Mouse (Mus musculus) CH12.LX (cell line): ENCODE results near the gene Gm20498. TPM values are rescaled to one million over a fixed set of nuclear protein-coding genes. Genes with fewer than 3 reads are reported as not detected.

Experiments used
- DNase-seq: peaks from one replicate; pipeline ENCODE4 v3.0.0-alpha.2; 2013; ENCODE audit errors: extremely low read depth
- H3K27ac ChIP-seq: 2 replicates; pipeline ENCODE4 v1.5.1; 2012; ENCODE audit warnings: low read depth, mild to moderate bottlenecking, control low read depth, moderate library complexity; ENCODE audit not compliant: insufficient read depth
- H3K27me3 ChIP-seq: replicated peaks from 2 replicates; pipeline ENCODE3; 2012; ENCODE audit warnings: inconsistent platforms
- H3K36me3 ChIP-seq, 2 experiments: replicated peaks in 1 of 2; 2 replicates each; pipeline versions ENCODE3 to v1.6.1; 2012; ENCODE audit warnings: inconsistent platforms in 1 of 2, low read length in 1 of 2, mild to moderate bottlenecking in 1 of 2, mixed read lengths in 1 of 2, moderate library complexity in 1 of 2; ENCODE audit not compliant: control insufficient read depth in 1 of 2, insufficient read depth in 1 of 2
- H3K4me1 ChIP-seq, 2 experiments: 2 replicates each; pipeline ENCODE4 v1.6.1; 2012; ENCODE audit warnings: inconsistent platforms in 1 of 2, moderate library complexity in 1 of 2; ENCODE audit not compliant: insufficient read depth in 2 of 2, control insufficient read depth in 1 of 2
- H3K4me2 ChIP-seq: 2 replicates; pipeline ENCODE4 v1.6.1; 2012; ENCODE audit warnings: low read depth, mild to moderate bottlenecking, control low read depth; ENCODE audit not compliant: poor library complexity, insufficient read depth, severe bottlenecking
- H3K4me3 ChIP-seq, 3 experiments: fragments of 150-350 bp in 1 of 3; sonication (generic) in 1 of 3; replicated peaks in 1 of 3; 2 replicates each; pipeline versions ENCODE3 to v1.5.1; 2011 to 2012; ENCODE audit warnings: low read depth in 2 of 3, low read length in 2 of 3, mild to moderate bottlenecking in 2 of 3, moderate library complexity in 2 of 3, control low read depth in 1 of 3, improper control_type of control experiment in 1 of 3, inconsistent platforms in 1 of 3, mixed read lengths in 1 of 3; ENCODE audit not compliant: poor library complexity in 1 of 3
- H3K79me2 ChIP-seq: replicated peaks from 2 replicates; pipeline ENCODE4 v1.6.1; 2012; ENCODE audit warnings: mild to moderate bottlenecking, moderate library complexity; ENCODE audit not compliant: control insufficient read depth, poor library complexity, insufficient read depth, severe bottlenecking; ENCODE audit errors: extremely low read depth
- H3K9ac ChIP-seq: 2 replicates; pipeline ENCODE4 v1.6.1; 2012; ENCODE audit warnings: low read depth, mild to moderate bottlenecking, control low read depth, moderate library complexity; ENCODE audit not compliant: insufficient read depth
- H3K9me3 ChIP-seq: replicated peaks from 2 replicates; pipeline ENCODE3; 2012; ENCODE audit warnings: low read length, inconsistent platforms, mixed read lengths
- BHLHE40 ChIP-seq: IDR thresholded peaks from 2 replicates; pipeline ENCODE4 v1.6.1; 2011; ENCODE audit warnings: mild to moderate bottlenecking, low read depth, low read length, improper control_type of control experiment
- ELF1 ChIP-seq: IDR thresholded peaks from 2 replicates; pipeline ENCODE4 v1.6.1; 2014; ENCODE audit warnings: low read depth, mild to moderate bottlenecking, inconsistent platforms, low read length, improper control_type of control experiment
- EP300 ChIP-seq: IDR thresholded peaks from 2 replicates; pipeline ENCODE4 v1.6.1; 2011; ENCODE audit warnings: low read length, improper control_type of control experiment
- IRF4 ChIP-seq: IDR thresholded peaks from 2 replicates; pipeline ENCODE4 v1.6.1; 2014; ENCODE audit warnings: low read depth, mild to moderate bottlenecking, inconsistent platforms, low read length, improper control_type of control experiment
- MAX ChIP-seq: IDR thresholded peaks from 2 replicates; pipeline ENCODE4 v1.6.1; 2011; ENCODE audit warnings: low read length, improper control_type of control experiment
- MAZ ChIP-seq: IDR thresholded peaks from 2 replicates; pipeline ENCODE4 v1.6.1; 2012; ENCODE audit warnings: low read depth, mild to moderate bottlenecking, inconsistent platforms, low read length, improper control_type of control experiment, moderate library complexity
- MEF2A ChIP-seq: IDR thresholded peaks from 2 replicates; pipeline ENCODE4 v1.6.1; 2014; ENCODE audit warnings: low read depth, mild to moderate bottlenecking, inconsistent platforms, low read length, improper control_type of control experiment, borderline replicate concordance
- MXI1 ChIP-seq: IDR thresholded peaks from 2 replicates; pipeline ENCODE4 v1.6.1; 2011; ENCODE audit warnings: mild to moderate bottlenecking, low read depth, low read length, improper control_type of control experiment
- MYC ChIP-seq: IDR thresholded peaks from 2 replicates; pipeline ENCODE4 v1.6.1; 2011; ENCODE audit warnings: low read depth, mild to moderate bottlenecking, improper control_type of control experiment, low read length
- NELFE ChIP-seq: IDR thresholded peaks from 2 replicates; pipeline ENCODE4 v1.6.1; 2011; ENCODE audit warnings: low read depth, low read length, improper control_type of control experiment
- NRF1 ChIP-seq: IDR thresholded peaks from 2 replicates; pipeline ENCODE4 v1.6.1; 2014; ENCODE audit warnings: low read depth, mild to moderate bottlenecking, inconsistent platforms, low read length, improper control_type of control experiment, moderate library complexity
- PAX5 ChIP-seq: IDR thresholded peaks from 2 replicates; pipeline ENCODE4 v1.6.1; 2012; ENCODE audit warnings: low read length, inconsistent platforms, mixed read lengths
- POLR2A ChIP-seq: IDR thresholded peaks from 2 replicates; pipeline ENCODE4 v1.6.1; 2011; ENCODE audit warnings: low read depth, mild to moderate bottlenecking, improper control_type of control experiment, low read length
- POLR2AphosphoS2 ChIP-seq: IDR thresholded peaks from 2 replicates; pipeline ENCODE4 v1.6.1; 2011; ENCODE audit warnings: low read depth, low read length, improper control_type of control experiment
- RAD21 ChIP-seq: IDR thresholded peaks from 2 replicates; pipeline ENCODE4 v1.6.1; 2011; ENCODE audit warnings: low read depth, mild to moderate bottlenecking, low read length, improper control_type of control experiment, moderate library complexity
- SMC3 ChIP-seq: IDR thresholded peaks from 2 replicates; pipeline ENCODE4 v1.6.1; 2011; ENCODE audit warnings: low read depth, low read length, improper control_type of control experiment
- TCF12 ChIP-seq: IDR thresholded peaks from 2 replicates; pipeline ENCODE4 v1.6.1; 2014; ENCODE audit warnings: low read depth, mild to moderate bottlenecking, inconsistent platforms, low read length, improper control_type of control experiment
- UBTF ChIP-seq: IDR thresholded peaks from 2 replicates; pipeline ENCODE4 v1.6.1; 2012; ENCODE audit warnings: low read depth, mild to moderate bottlenecking, inconsistent platforms, low read length, improper control_type of control experiment, moderate library complexity
- USF1 ChIP-seq: IDR thresholded peaks from 2 replicates; pipeline ENCODE4 v1.6.1; 2014; ENCODE audit warnings: low read depth, mild to moderate bottlenecking, inconsistent platforms, low read length, improper control_type of control experiment
- USF2 ChIP-seq: conservative IDR thresholded peaks from 2 replicates; pipeline ENCODE4 v1.6.1; 2011; ENCODE audit warnings: low read depth, low read length, improper control_type of control experiment
- ZC3H11A ChIP-seq: IDR thresholded peaks from 2 replicates; pipeline ENCODE4 v1.6.1; 2012; ENCODE audit warnings: low read depth, mild to moderate bottlenecking, inconsistent platforms, low read length, improper control_type of control experiment
- ZMIZ1 ChIP-seq: IDR thresholded peaks from 2 replicates; pipeline ENCODE4 v1.6.1; 2012; ENCODE audit warnings: low read depth, mild to moderate bottlenecking, inconsistent platforms, low read length, improper control_type of control experiment
- dilution Hi-C: fragments of 300-500 bp; cut with MboI; formaldehyde crosslinking; loops from 2 replicates; pipeline ENCODE4 v1.14.3; 2020; ENCODE audit warnings: low sequenced_read_pairs; ENCODE audit not compliant: extremely low pct_unique_long_range_greater_than_20kb, extremely low pct_ligation_motif_present
- in situ Hi-C: fragments of 300-500 bp; cut with MboI; formaldehyde crosslinking; loops from 3 replicates; pipeline ENCODE4 v1.14.3; 2019; ENCODE audit warnings: low sequenced_read_pairs, low pct_ligation_motif_present, low pct_unique_long_range_greater_than_20kb, mixed read lengths
- polyA plus RNA-seq: library from polyadenylated mRNA; unstranded; fragments of >175 nt; gene quantifications from 2 replicates; pipeline ENCODE4 v1.2.1, GENCODE M21; 2012; ENCODE audit warnings: low read depth; ENCODE audit not compliant: insufficient read length
- total RNA-seq, 2 experiments: library from RNA; depleted of rRNA; stranded (reverse); fragments of 300-350 nt in 1 of 2; fragments of >200 nt in 1 of 2; gene quantifications; 2 replicates each; pipeline ENCODE4 v1.2.3; 2012 to 2014

Gm20498 gene
- total and polyA plus RNA-seq, 3 experiments, result 25.7 to 52.2 (median 32.6) TPM

GRCm38 (mm10) chr12:81564173-81564572 is 31.5 kb upstream of the Gm20498 start:
- Histone ChIP-seq H3K4me2 (no peak overlapping the region), H3K4me1 (no peaks in the 10 kb centered on the region), H3K27ac (no peak overlapping the region), H3K4me3 (no peak overlapping the region), H3K27me3 (no peaks in the 10 kb centered on the region), H3K36me3 (peaks cover 0 to 3% of the 10 kb centered on the region in 2 experiments), H3K79me2 (no peaks in the 10 kb centered on the region), H3K9me3 (no peaks in the 10 kb centered on the region), H3K9ac (no peak overlapping the region)
- in situ Hi-C loops (no loop called here), dilution Hi-C loops (no loop called here)
- TF ChIP-seq MAX (no peak), POLR2A (no peak), IRF4 (no peak), EP300 (no peak), MAZ (no peak), TCF12 (no peak), UBTF (no peak), ZMIZ1 (no peak), NELFE (no peak), RAD21 (no peak), POLR2AphosphoS2 (no peak), MYC (no peak), NRF1 (no peak), ELF1 (no peak), MXI1 (no peak), BHLHE40 (no peak), SMC3 (no peak), MEF2A (no peak), USF1 (no peak), PAX5 (no peak)
- DNase-seq, result no peak

- H3K79me2 ChIP-seq, result no peaks in the 10 kb centered on the region
- no peaks in the 10 kb centered on the region for H3K4me1 ChIP-seq
- no peaks in the 10 kb centered on the region for H3K27me3 ChIP-seq
- no peak overlapping the region for H3K9ac ChIP-seq
- dilution Hi-C loops, result no loop called here
- H3K27ac ChIP-seq, result no peak overlapping the region
- TF ChIP-seq USF2 (no peak), USF1 (no peak), ZC3H11A (no peak)
- no peak overlapping the region for H3K4me2 ChIP-seq
- no peak for DNase-seq
- H3K36me3 ChIP-seq, result no peaks in the 10 kb centered on the region
- no peak overlapping the region for H3K4me3 ChIP-seq
- H3K9me3 ChIP-seq, result no peaks in the 10 kb centered on the region
- in situ Hi-C loops, result no loop called here
Observed at GRCm38 (mm10) chr12:81549286-81549685, 16.6 kb upstream of the Gm20498 start.
